Comparison of ENCODE assay signal across 8 mouse cellular contexts in genomic region chr17:14943729-14944059, GRCm38 (mm10). TPM values are rescaled to one million over a fixed set of nuclear protein-coding genes. Genes with fewer than 3 reads are reported as not detected.
DNase-seq lines count a peak whose midpoint lies in the region; ATAC-seq and TF ChIP-seq lines count a peak whose summit lies in the region.

No protein-coding gene starts in this region.

- ATAC-seq in intestine, embryonic 14.5 days (replicated peaks; ENCODE audit: low FRiP score, low TSS enrichment, low read depth): peak; percentile 17
- peak; percentile 16; the same call in 1 of the 2 replicates for ATAC-seq in midbrain, embryonic 16.5 days

- no peak overlapping the region for H3K27ac ChIP-seq in cortical plate, adult 2 months (ENCODE audit: insufficient read depth, low read length)
- H3K27ac ChIP-seq in intestine, embryonic 14.5 days (ENCODE audit: low read depth): peak overlapping the region; percentile 65; the same call in 1 of the 2 replicates
- peak overlapping the region; percentile 80; the same call in 1 of the 2 replicates for H3K27ac ChIP-seq in midbrain, embryonic 16.5 days (ENCODE audit: low read length)

- peaks cover 5% of the 10 kb centered on the region for H3K4me1 ChIP-seq in lung, adult 2 months (ENCODE audit: control insufficient read depth, insufficient read depth, low read length)
- H3K4me1 ChIP-seq in cortical plate, adult 2 months (ENCODE audit: control insufficient read depth, insufficient read depth, low read length): peaks cover 5% of the 10 kb centered on the region
- peaks cover 20% of the 10 kb centered on the region for H3K4me1 ChIP-seq in intestine, embryonic 14.5 days (replicated peaks; ENCODE audit: control insufficient read depth, insufficient read depth, low read length)
- peaks cover 21% of the 10 kb centered on the region for H3K4me1 ChIP-seq in midbrain, embryonic 16.5 days (ENCODE audit: control insufficient read depth, insufficient read depth, low read length)

- H3K4me3 ChIP-seq in lung, adult 2 months (replicated peaks; ENCODE audit: extremely low read depth, low read depth, low read length): peak overlapping the region; percentile 83
- H3K4me3 ChIP-seq in cortical plate, adult 2 months (ENCODE audit: insufficient read depth, low read length): peak overlapping the region; percentile 82
- H3K4me3 ChIP-seq in intestine, embryonic 14.5 days (ENCODE audit: low read depth, low read length): peak overlapping the region; percentile 87
- H3K4me3 ChIP-seq in midbrain, embryonic 16.5 days (ENCODE audit: low read depth, low read length): peak overlapping the region; percentile 89

- no peak for DNase-seq in lung, adult 2 months
- DNase-seq in lung, postnatal 10 days: no peak
- no peak for DNase-seq in intestine, embryonic 14.5 days (ENCODE audit: low spot score)
- DNase-seq in urinary bladder, postnatal 14 days (ENCODE audit: low spot score): no peak
- DNase-seq in testis, postnatal 14 days (ENCODE audit: low spot score): no peak
- no peak for DNase-seq in cerebellum, adult 11-12 months

- peaks cover 41% of the 10 kb centered on the region for H3K36me3 ChIP-seq in intestine, embryonic 14.5 days (ENCODE audit: control insufficient read depth, insufficient read depth, low read length)
- peaks cover 2% of the 10 kb centered on the region; the same call in 1 of the 2 replicates for H3K36me3 ChIP-seq in midbrain, embryonic 16.5 days (ENCODE audit: control insufficient read depth, insufficient read depth, low read length)

- H3K9ac ChIP-seq in intestine, embryonic 14.5 days (ENCODE audit: low read length): peak overlapping the region; percentile 77
- peak overlapping the region; percentile 84 for H3K9ac ChIP-seq in midbrain, embryonic 16.5 days (ENCODE audit: low read depth, low read length)

- H3K27me3 ChIP-seq in intestine, embryonic 14.5 days (replicated peaks; ENCODE audit: control insufficient read depth, insufficient read depth, low read length): no peaks in the 10 kb centered on the region
- no peaks in the 10 kb centered on the region for H3K27me3 ChIP-seq in midbrain, embryonic 16.5 days (ENCODE audit: control insufficient read depth, insufficient read depth, low read depth, low read length)

- no peak for TF ChIP-seq CTCF in lung, adult 2 months (IDR thresholded peaks at IDR 0.05; ENCODE audit: insufficient read depth, low read length)
- TF ChIP-seq CTCF in cortical plate, adult 2 months (IDR thresholded peaks at IDR 0.05; ENCODE audit: extremely low read depth, insufficient read depth, low read length): no peak

- peak overlapping the region; percentile 95 for H3K4me2 ChIP-seq in intestine, embryonic 14.5 days (ENCODE audit: low read length)
- H3K4me2 ChIP-seq in midbrain, embryonic 16.5 days (ENCODE audit: low read length): peak overlapping the region; percentile 82

- H3K9me3 ChIP-seq in intestine, embryonic 14.5 days (ENCODE audit: control insufficient read depth, low read length): no peaks in the 10 kb centered on the region
- H3K9me3 ChIP-seq in midbrain, embryonic 16.5 days (replicated peaks; ENCODE audit: control insufficient read depth, low read length, poor library complexity, severe bottlenecking): no peaks in the 10 kb centered on the region

- WGBS in lung, adult 2 months: 12% methylated on average over 16 of the region's 16 CpGs
- 18% methylated on average over 16 of the region's 16 CpGs for WGBS in intestine, embryonic 14.5 days
- 16% methylated on average over 16 of the region's 16 CpGs for WGBS in midbrain, embryonic 16.5 days

- TF ChIP-seq POLR2A in lung, adult 2 months (IDR thresholded peaks at IDR 0.05; ENCODE audit: borderline replicate concordance, extremely low read depth, low read depth, low read length): no peak
- TF ChIP-seq POLR2A in cortical plate, adult 2 months (IDR thresholded peaks at IDR 0.05; ENCODE audit: extremely low read depth, insufficient read depth, low read length): no peak

RNA-seq across cellular contexts. Expression of gene 1600012H06Rik, which starts 0.7 kb away (rescaled TPM):
- 16.8 and 22.2 TPM in 2 replicates for polyA plus RNA-seq in lung, adult 2 months (2012; rRNA removed)
- 16.6 and 17.3 TPM in 2 replicates for polyA plus RNA-seq in cortical plate, adult 2 months (2012; rRNA removed)
- 30.9 and 33.5 TPM in 2 replicates for polyA plus RNA-seq in intestine, embryonic 14.5 days (2014; fragmentation: Nextera tagmentation; extraction: Ambion mirVana)
- polyA plus RNA-seq in midbrain, embryonic 16.5 days (2015; fragmentation: Nextera tagmentation; extraction: Ambion mirVana): 24.1 and 26.2 TPM in 2 replicates

RNA-seq across cellular contexts. Expression of gene Wdr27, which starts 0.7 kb away (rescaled TPM):
- polyA plus RNA-seq in lung, adult 2 months (2012; rRNA removed): 8.8 and 9.0 TPM in 2 replicates
- 5.1 and 6.0 TPM in 2 replicates for polyA plus RNA-seq in cortical plate, adult 2 months (2012; rRNA removed)
- 6.1 and 9.5 TPM in 2 replicates for polyA plus RNA-seq in intestine, embryonic 14.5 days (2014; fragmentation: Nextera tagmentation; extraction: Ambion mirVana)
- 8.8 and 9.2 TPM in 2 replicates for polyA plus RNA-seq in midbrain, embryonic 16.5 days (2015; fragmentation: Nextera tagmentation; extraction: Ambion mirVana)

RNA-seq across cellular contexts. Expression of gene Phf10, which starts 17.4 kb away (rescaled TPM):
- 12.9 and 23.9 TPM in 2 replicates for polyA plus RNA-seq in lung, adult 2 months (2012; rRNA removed)
- polyA plus RNA-seq in cortical plate, adult 2 months (2012; rRNA removed): 46.4 and 46.7 TPM in 2 replicates
- polyA plus RNA-seq in intestine, embryonic 14.5 days (2014; fragmentation: Nextera tagmentation; extraction: Ambion mirVana): 45.1 and 48.6 TPM in 2 replicates
- 12.8 and 14.2 TPM in 2 replicates for polyA plus RNA-seq in midbrain, embryonic 16.5 days (2015; fragmentation: Nextera tagmentation; extraction: Ambion mirVana)

RNA-seq across cellular contexts. Expression of gene 9030025P20Rik, which starts 34.6 kb away (rescaled TPM):
- 7.7 and 13.8 TPM in 2 replicates for polyA plus RNA-seq in lung, adult 2 months (2012; rRNA removed)
- 16.3 and 16.9 TPM in 2 replicates for polyA plus RNA-seq in cortical plate, adult 2 months (2012; rRNA removed)
- 5.7 and 9.4 TPM in 2 replicates for polyA plus RNA-seq in intestine, embryonic 14.5 days (2014; fragmentation: Nextera tagmentation; extraction: Ambion mirVana)
- polyA plus RNA-seq in midbrain, embryonic 16.5 days (2015; fragmentation: Nextera tagmentation; extraction: Ambion mirVana): 8.6 and 10.0 TPM in 2 replicates

RNA-seq across cellular contexts. Expression of gene Gm3417, which starts 34.9 kb away (rescaled TPM):
- 0.73 and 1.2 TPM in 2 replicates for polyA plus RNA-seq in lung, adult 2 months (2012; rRNA removed)
- polyA plus RNA-seq in cortical plate, adult 2 months (2012; rRNA removed): 0.61 and 0.83 TPM in 2 replicates
- 1.6 TPM in 1 of 2 replicates, not detected in the other for polyA plus RNA-seq in intestine, embryonic 14.5 days (2014; fragmentation: Nextera tagmentation; extraction: Ambion mirVana)
- 0.66 TPM in 1 of 2 replicates, not detected in the other for polyA plus RNA-seq in midbrain, embryonic 16.5 days (2015; fragmentation: Nextera tagmentation; extraction: Ambion mirVana)
